In genomic region chr2:33487332-33487731, GRCm38 (mm10) we compare ENCODE assay signal across 9 mouse cellular contexts. TPM values are rescaled to one million over a fixed set of nuclear protein-coding genes. Genes with fewer than 3 reads are reported as not detected.
DNase-seq lines count a peak whose midpoint lies in the region; ATAC-seq and TF ChIP-seq lines count a peak whose summit lies in the region.
"Had no signal": no experiment of that assay in that cellular context is flagged by ENCODE, and none has a peak within 500 bp of the region (broad histone marks: within the 10 kb centered on the region; RNA-seq: fewer than 3 reads in every experiment).

No protein-coding gene starts in this region.

- H3K4me1 ChIP-seq in midbrain, embryonic 11.5 days (ENCODE audit: control insufficient read depth, insufficient read depth, low read length), result no peaks in the 10 kb centered on the region
- no peaks in the 10 kb centered on the region for H3K4me1 ChIP-seq in midbrain, postnatal 0 days (ENCODE audit: insufficient read depth, low read length)
- peaks cover 6% of the 10 kb centered on the region for H3K4me1 ChIP-seq in hindbrain, embryonic 16.5 days (ENCODE audit: control insufficient read depth, insufficient read depth, low read depth, low read length)
- H3K4me1 ChIP-seq: heart, embryonic 12.5 days had no signal

- peak; percentile 44 for DNase-seq in midbrain, embryonic 11.5 days (ENCODE audit: low spot score, missing footprints)
- no peak for DNase-seq in midbrain, postnatal 0 days (ENCODE audit: low spot score)
- DNase-seq in kidney, postnatal 36 days, result peak; percentile 33 to 46
- peak; percentile 45 for DNase-seq in testis, postnatal 10 days (ENCODE audit: low spot score)
- no peak for DNase-seq in heart, adult 18-20 months
- no peak for DNase-seq in right cerebral cortex, postnatal 36 days (ENCODE audit: low spot score in 2 of 2)

- no peak overlapping the region for H3K27ac ChIP-seq in midbrain, embryonic 11.5 days (ENCODE audit: low read depth, low read length)
- H3K27ac ChIP-seq in midbrain, postnatal 0 days (ENCODE audit: low read depth, low read length), result no peak overlapping the region
- H3K27ac ChIP-seq in hindbrain, embryonic 16.5 days (ENCODE audit: low read depth, low read length), result peak overlapping the region; percentile 41
- H3K27ac ChIP-seq: left cerebral cortex, adult 2 months had no signal

- H3K36me3 ChIP-seq in midbrain, embryonic 11.5 days (ENCODE audit: control insufficient read depth, insufficient read depth, low read length), result no peaks in the 10 kb centered on the region
- H3K36me3 ChIP-seq in midbrain, postnatal 0 days (ENCODE audit: insufficient read depth, low read length), result no peaks in the 10 kb centered on the region
- no peaks in the 10 kb centered on the region for H3K36me3 ChIP-seq in hindbrain, embryonic 16.5 days (ENCODE audit: control insufficient read depth, insufficient read depth, low read length)
- H3K36me3 ChIP-seq: heart, embryonic 12.5 days had no signal

- no peak overlapping the region for H3K4me2 ChIP-seq in midbrain, embryonic 11.5 days
- H3K4me2 ChIP-seq in midbrain, postnatal 0 days (ENCODE audit: low read depth, low read length, poor library complexity, severe bottlenecking), result no peak overlapping the region
- no peak overlapping the region for H3K4me2 ChIP-seq in hindbrain, embryonic 16.5 days (ENCODE audit: low read length)
- H3K4me2 ChIP-seq: heart, embryonic 12.5 days had no signal

- ATAC-seq in midbrain, embryonic 11.5 days (ENCODE audit: low FRiP score), result no peak
- ATAC-seq in midbrain, postnatal 0 days (ENCODE audit: low FRiP score), result no peak
- ATAC-seq in hindbrain, embryonic 16.5 days, result peak; percentile 70

- H3K9ac ChIP-seq in midbrain, embryonic 11.5 days (ENCODE audit: low read length), result no peak overlapping the region
- no peak overlapping the region for H3K9ac ChIP-seq in midbrain, postnatal 0 days (replicated peaks; ENCODE audit: low read length, poor library complexity, severe bottlenecking)
- 0 out of 2 replicates have a peak overlapping the region, but pooled peaks have one; percentile 43 for H3K9ac ChIP-seq in hindbrain, embryonic 16.5 days (ENCODE audit: low read depth, low read length)
- H3K9ac ChIP-seq: heart, embryonic 12.5 days had no signal

- WGBS in midbrain, embryonic 11.5 days, result 74% methylated on average over 8 of the region's 8 CpGs
- WGBS in midbrain, postnatal 0 days, result 55% methylated on average over 8 of the region's 8 CpGs
- WGBS in hindbrain, embryonic 16.5 days, result 58% methylated on average over 8 of the region's 8 CpGs

- H3K27me3 ChIP-seq in midbrain, embryonic 11.5 days (ENCODE audit: control insufficient read depth, insufficient read depth, low read length), result no peaks in the 10 kb centered on the region
- no peaks in the 10 kb centered on the region for H3K27me3 ChIP-seq in midbrain, postnatal 0 days (ENCODE audit: insufficient read depth, low read length)
- no peaks in the 10 kb centered on the region for H3K27me3 ChIP-seq in hindbrain, embryonic 16.5 days (replicated peaks; ENCODE audit: control insufficient read depth, insufficient read depth, low read length)

- H3K9me3 ChIP-seq in midbrain, embryonic 11.5 days (ENCODE audit: control insufficient read depth, low read length), result no peaks in the 10 kb centered on the region
- no peaks in the 10 kb centered on the region for H3K9me3 ChIP-seq in midbrain, postnatal 0 days (ENCODE audit: low read length)
- no peaks in the 10 kb centered on the region for H3K9me3 ChIP-seq in hindbrain, embryonic 16.5 days (ENCODE audit: control insufficient read depth, low read length)
- H3K9me3 ChIP-seq: heart, embryonic 12.5 days had no signal

- TF ChIP-seq CTCF in midbrain, postnatal 0 days (IDR thresholded peaks at IDR 0.05), result no peak

- no peak overlapping the region for H3K4me3 ChIP-seq in midbrain, embryonic 11.5 days (ENCODE audit: low read depth, low read length)
- no peak overlapping the region for H3K4me3 ChIP-seq in midbrain, postnatal 0 days (ENCODE audit: low read depth, low read length)
- no peak overlapping the region for H3K4me3 ChIP-seq in hindbrain, embryonic 16.5 days (ENCODE audit: low read length)
- H3K4me3 ChIP-seq: heart, embryonic 12.5 days; left cerebral cortex, adult 2 months had no signal

RNA-seq across cellular contexts. Expression of gene Zbtb43, which starts 19.0 kb away (rescaled TPM):
- 23.9 and 26.1 TPM in 2 replicates for polyA plus RNA-seq in midbrain, embryonic 11.5 days (2014; fragmentation: Nextera tagmentation; extraction: Ambion mirVana)
- 37.4 and 39.6 TPM in 2 replicates for total RNA-seq in midbrain, postnatal 0 days (2014; rRNA removed)
- 19.8 and 21.2 TPM in 2 replicates for polyA plus RNA-seq in midbrain, postnatal 0 days (2015; fragmentation: Nextera tagmentation; extraction: Ambion mirVana)
- polyA plus RNA-seq in hindbrain, embryonic 16.5 days (2015; fragmentation: Nextera tagmentation; extraction: Ambion mirVana), result 20.7 and 21.7 TPM in 2 replicates
- 10 to 100 TPM; 16.2 to 16.6 TPM for total RNA-seq in heart, adult 18-20 months (2021)

RNA-seq across cellular contexts. Expression of gene Zbtb34, which starts 56.2 kb away (rescaled TPM):
- 8.0 and 8.3 TPM in 2 replicates for polyA plus RNA-seq in midbrain, embryonic 11.5 days (2014; fragmentation: Nextera tagmentation; extraction: Ambion mirVana)
- 24.9 and 25.3 TPM in 2 replicates for total RNA-seq in midbrain, postnatal 0 days (2014; rRNA removed)
- polyA plus RNA-seq in midbrain, postnatal 0 days (2015; fragmentation: Nextera tagmentation; extraction: Ambion mirVana), result 3.1 and 3.8 TPM in 2 replicates
- 5.3 and 7.8 TPM in 2 replicates for polyA plus RNA-seq in hindbrain, embryonic 16.5 days (2015; fragmentation: Nextera tagmentation; extraction: Ambion mirVana)
- total RNA-seq in heart, adult 18-20 months (2021), result 1 to 10 TPM; 4.7 to 8.0 TPM

Comparison
In these comparisons a context has a peak if more than half of its experiments do, and no peak if none do; other contexts are left out.
1. DNase-seq: peak in midbrain, embryonic 11.5 days (single experiment), kidney, postnatal 36 days (2 of 2) and testis, postnatal 10 days (single experiment); none in midbrain, postnatal 0 days (single experiment), heart, adult 18-20 months (0 of 2) and right cerebral cortex, postnatal 36 days (0 of 2).